Mouse (Mus musculus) adrenal gland, postnatal 4 days (tissue): ENCODE measurements around the gene Cbarp. TPM values are rescaled to one million over a fixed set of nuclear protein-coding genes. Genes with fewer than 3 reads are reported as not detected.

Experiments
- DNase-seq, 2 experiments: peaks; one replicate each; pipeline ENCODE4 v3.0.0; 2021 to 2022; ENCODE audit warnings: low spot score in 2 of 2, mixed read lengths in 2 of 2
- total RNA-seq, 2 experiments: library from RNA; stranded (reverse); gene quantifications; 2 replicates each; pipeline ENCODE4 v1.2.3; 2021

Cbarp gene
- total RNA-seq, 2 experiments from 2014 or later: 49.1 to 72.7 TPM

GRCm38 (mm10) chr10:80144864-80145838, 4.5 kb upstream of the Cbarp start:
- no peak for DNase-seq

GRCm38 (mm10) chr10:80144159-80144558, 3.5 kb upstream of the Cbarp start:
- no peak for DNase-seq

- no peak for DNase-seq
Measured at GRCm38 (mm10) chr10:80143664-80144063, 3.0 kb upstream of the Cbarp start.

- no peak for DNase-seq
Measured at GRCm38 (mm10) chr10:80142530-80142925, 1.9 kb upstream of the Cbarp start.

GRCm38 (mm10) chr10:80141786-80142529, 1.3 kb upstream of the Cbarp start:
- peak; percentile 60 to 84 for DNase-seq

- peak; percentile 81 to 88 for DNase-seq
Measured at GRCm38 (mm10) chr10:80141243-80141642, 608 bp upstream of the Cbarp start.

- no peak for DNase-seq
Measured at GRCm38 (mm10) chr10:80139975-80140665, 515 bp downstream of the Cbarp start.

- no peak for DNase-seq
Measured at GRCm38 (mm10) chr10:80139439-80139775, 1.2 kb downstream of the Cbarp start.

GRCm38 (mm10) chr10:80138553-80139438, 1.8 kb downstream of the Cbarp start, which contains the start of gene Atp5d:
Gene Atp5d, plus strand, starts transcription at chr10:80138632.
- DNase-seq: no peak

GRCm38 (mm10) chr10:80137626-80138552, 2.7 kb downstream of the Cbarp start:
- DNase-seq: no peak

- no peak for DNase-seq
Measured at GRCm38 (mm10) chr10:80136952-80137625, 3.5 kb downstream of the Cbarp start.

GRCm38 (mm10) chr10:80136179-80136951, 4.3 kb downstream of the Cbarp start:
- DNase-seq: no peak

- DNase-seq: no peak
Measured at GRCm38 (mm10) chr10:80135641-80136040, 5.0 kb downstream of the Cbarp start.

- DNase-seq: no peak
Measured at GRCm38 (mm10) chr10:80135161-80135560, 5.5 kb downstream of the Cbarp start.

GRCm38 (mm10) chr10:80134421-80134820, 6.2 kb downstream of the Cbarp start:
- no peak for DNase-seq

GRCm38 (mm10) chr10:80133226-80133849, 7.3 kb downstream of the Cbarp start:
- DNase-seq: no peak

GRCm38 (mm10) chr10:80131952-80132350, 8.7 kb downstream of the Cbarp start:
- DNase-seq: no peak
